Mouse (Mus musculus): ENCODE data around the gene Kng1.
A peak's percentile ranks its signal among the peaks of the same experiment; 100 is the strongest.
"Not testable (repeated sequence)": the region's sequence is repeated elsewhere in the genome, so short reads cannot be mapped to it uniquely, and the experiment has no call there.

The Kng1 gene

DNA sequence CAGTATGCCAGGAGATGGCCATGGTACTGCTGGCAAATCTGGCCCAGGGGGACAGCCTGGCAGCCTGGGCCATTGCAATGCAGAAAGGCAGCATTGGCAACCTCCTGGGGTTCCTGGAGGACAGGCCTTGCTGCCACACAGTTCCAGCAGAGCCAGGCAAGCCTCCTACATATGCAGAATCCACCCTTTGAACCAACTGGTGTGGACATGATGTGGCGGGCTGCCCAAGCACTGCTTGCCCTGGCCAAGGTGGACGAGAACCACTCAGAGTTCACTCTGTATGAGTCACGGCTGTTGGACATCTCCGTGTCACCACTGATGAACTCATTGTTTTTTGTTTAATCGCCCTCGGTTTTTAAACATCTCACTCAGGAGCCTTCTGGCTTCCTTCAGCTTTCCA is 36.5 kb downstream of the Kng1 start:
- no peak for DNase-seq

GRCm38 (mm10) chr16:23095581-23095980 is 37.9 kb downstream of the Kng1 start:
- not testable (repeated sequence) for DNase-seq

- not testable (repeated sequence) for DNase-seq
These were observed 39.2 kb downstream of the Kng1 start for GRCm38 (mm10) chr16:23096886-23097285.

- DNase-seq: not testable (repeated sequence)
These were observed 39.8 kb downstream of the Kng1 start for GRCm38 (mm10) chr16:23097290-23098104.

GRCm38 (mm10) chr16:23098105-23098452 is 40.4 kb downstream of the Kng1 start:
- not testable (repeated sequence) for DNase-seq

DNA sequence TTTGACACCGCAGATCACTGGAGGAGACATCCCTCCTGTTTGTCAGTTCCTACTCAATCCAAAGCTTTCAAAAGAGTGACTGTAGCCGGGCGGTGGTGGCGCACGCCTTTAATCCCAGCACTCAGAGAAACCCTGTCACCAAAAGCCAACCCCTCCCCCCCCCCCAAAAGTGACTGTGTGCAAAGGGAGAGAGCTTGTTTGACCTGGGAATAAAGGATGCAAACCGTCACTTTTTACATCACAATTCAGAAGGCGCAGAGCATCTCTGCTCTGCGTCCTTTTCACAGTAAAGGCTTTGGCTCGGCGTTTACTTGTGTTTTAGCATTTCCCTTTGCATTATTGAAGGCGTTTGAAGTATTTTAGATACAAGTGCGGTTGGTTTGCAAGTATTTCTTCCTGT is 42.0 kb downstream of the Kng1 start:
- no peak for DNase-seq

DNA sequence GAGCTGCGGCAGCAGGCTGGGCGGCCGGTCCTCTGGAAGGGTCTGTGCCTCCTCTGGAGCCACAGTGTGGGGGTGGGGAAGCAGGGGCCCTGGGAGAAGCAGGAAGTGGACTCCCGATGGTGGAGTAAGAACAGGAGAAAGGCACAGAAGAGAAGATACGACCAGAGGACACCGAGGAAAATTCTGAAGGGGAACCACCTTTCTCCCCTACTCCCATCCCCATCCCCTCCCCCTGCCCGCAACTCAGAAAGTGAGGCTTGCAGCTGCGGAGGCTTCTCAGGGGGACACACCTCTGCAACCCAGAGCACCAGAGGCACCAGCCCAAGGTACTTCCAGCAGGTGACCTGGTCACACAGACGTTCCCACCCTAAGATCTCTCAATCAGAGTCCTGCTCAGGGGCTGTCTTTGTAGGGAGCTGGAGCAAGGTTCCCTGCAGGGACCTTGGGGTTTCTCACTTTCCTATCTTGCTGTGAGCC is 42.5 kb downstream of the Kng1 start:
- peak in 1 of 2 experiments; percentile 57 for DNase-seq

DNA sequence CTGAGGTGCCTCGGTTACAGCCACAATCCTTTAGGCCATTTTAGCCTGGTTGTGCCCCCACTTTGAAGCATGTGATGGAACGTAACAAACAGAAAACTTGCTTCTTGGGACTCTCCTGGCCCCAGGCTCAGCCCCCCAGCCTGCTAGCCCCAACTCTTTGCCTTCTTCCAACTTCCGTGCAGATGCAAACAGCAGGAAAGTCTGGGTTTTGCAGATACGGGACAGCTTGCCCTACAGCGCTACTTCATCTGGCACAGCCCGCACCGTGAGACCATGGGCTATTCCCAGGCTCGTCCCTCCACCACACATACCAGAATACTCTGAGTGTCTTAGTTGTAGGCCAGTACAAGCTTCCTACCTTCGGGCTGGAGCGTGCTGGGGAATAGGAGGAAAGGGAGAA is 42.9 kb downstream of the Kng1 start:
- peak in 1 of 2 experiments; percentile 5 for DNase-seq

DNA sequence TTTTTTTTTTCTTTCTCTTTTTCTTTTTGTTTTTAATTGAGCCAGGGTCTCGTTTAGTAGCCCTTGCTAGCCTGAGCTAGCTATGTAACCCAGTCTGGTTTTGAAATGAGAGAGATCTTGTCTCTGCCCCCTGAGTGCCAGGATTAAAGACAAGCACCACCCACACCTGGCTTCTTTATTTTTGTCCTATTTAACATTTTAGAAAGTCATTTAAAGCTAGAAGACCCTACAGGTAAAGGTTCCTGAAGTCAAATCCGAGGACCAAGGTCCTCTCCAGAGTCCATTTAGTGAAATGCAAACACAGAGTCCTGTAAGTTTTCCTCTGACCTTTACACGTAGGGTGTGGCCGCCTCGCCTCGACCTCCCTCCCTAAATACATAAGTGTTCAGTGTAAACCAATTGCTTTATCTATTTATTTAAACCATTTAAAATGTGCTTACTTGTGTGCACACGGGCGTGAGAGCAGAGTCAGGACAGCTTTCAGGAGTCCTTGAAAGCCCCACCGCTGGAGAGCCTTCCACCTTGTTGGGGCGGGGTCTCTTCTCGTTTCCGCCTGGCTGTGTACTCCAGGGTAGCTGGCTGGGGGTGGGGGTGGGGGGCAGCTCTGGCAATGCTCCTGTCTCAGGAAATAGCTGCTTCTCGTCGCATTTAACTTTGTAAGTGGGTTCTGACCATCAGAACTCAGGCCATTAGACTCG is 44.8 kb downstream of the Kng1 start:
- no peak for DNase-seq

DNA sequence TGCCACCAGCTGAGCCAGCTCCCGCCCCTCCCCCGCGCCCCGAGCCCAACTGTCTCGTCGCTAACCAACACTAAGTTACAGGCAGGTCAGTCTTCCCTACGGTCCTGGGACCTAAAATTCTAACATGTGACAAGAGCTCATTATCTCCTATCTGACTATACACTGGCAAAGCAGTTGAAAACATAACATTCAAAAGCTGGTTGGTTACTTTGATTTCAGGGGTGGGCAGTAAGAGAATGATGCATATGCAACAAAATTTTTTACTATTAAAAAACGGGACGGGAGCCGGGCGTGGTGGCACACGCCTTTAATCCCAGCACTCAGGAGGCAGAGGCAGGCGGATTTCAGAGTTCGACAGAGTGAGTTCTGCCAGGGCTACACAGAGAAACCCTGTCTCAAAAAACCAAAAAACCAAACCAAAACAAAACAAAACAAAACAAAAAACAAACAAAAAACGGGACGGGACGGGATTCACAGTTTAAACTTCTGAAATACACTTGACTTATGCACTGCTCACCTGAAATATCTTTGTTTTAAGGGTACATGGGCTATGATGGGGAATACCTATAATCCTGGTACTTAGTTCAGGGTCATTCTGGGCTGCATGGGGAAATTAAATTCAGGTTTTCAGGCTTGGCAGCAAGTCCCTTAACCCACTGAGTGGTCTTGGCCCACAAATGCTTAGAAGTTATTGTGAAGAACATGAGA is 45.5 kb downstream of the Kng1 start:
- peak; percentile 29 to 68 for DNase-seq

- DNase-seq: no peak
These were observed 46.2 kb downstream of the Kng1 start for GRCm38 (mm10) chr16:23103841-23104240.

GRCm38 (mm10) chr16:23106121-23106520 is 48.5 kb downstream of the Kng1 start:
- DNase-seq: no peak

DNA sequence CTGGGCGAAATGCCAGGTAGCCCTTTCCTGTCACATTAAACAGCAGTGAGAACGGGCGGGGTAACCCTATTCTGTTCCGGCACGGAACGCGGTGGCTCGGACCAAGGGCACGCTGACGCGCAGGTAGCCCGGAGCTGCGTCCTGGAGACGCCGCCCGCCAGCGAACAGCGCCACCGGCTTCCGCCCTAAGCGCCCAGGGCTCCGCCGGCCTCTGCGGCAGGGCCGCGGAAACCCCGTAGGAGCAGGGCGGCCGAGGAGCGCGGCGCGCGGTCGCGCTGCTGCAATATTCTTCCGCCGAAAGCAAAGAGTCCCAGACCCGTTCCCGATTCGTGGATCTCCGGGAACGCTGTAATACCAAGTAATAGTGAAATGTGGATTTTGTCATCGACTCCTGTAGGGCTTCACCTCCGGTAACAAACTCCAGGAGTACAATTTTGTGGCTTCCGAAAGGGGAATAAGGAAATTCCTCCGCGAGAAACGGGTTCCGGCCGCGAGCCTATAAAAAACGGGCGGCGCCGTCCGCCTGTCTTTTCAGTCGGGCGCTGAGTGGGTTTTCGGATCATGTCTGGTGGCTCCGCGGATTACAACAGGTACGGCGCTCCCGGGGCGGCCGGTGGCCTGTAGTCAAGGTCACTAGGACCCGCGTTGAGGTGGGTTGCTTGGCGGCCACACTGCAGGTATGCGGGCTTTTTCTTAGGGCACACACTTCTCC is 49.7 kb downstream of the Kng1 start, which contains the start of gene Eif4a2:
Gene Eif4a2 (plus strand): TSS at position 214 of the 712 bp plus-strand sequence.
- DNase-seq: peak; percentile 92 to 96

DNA sequence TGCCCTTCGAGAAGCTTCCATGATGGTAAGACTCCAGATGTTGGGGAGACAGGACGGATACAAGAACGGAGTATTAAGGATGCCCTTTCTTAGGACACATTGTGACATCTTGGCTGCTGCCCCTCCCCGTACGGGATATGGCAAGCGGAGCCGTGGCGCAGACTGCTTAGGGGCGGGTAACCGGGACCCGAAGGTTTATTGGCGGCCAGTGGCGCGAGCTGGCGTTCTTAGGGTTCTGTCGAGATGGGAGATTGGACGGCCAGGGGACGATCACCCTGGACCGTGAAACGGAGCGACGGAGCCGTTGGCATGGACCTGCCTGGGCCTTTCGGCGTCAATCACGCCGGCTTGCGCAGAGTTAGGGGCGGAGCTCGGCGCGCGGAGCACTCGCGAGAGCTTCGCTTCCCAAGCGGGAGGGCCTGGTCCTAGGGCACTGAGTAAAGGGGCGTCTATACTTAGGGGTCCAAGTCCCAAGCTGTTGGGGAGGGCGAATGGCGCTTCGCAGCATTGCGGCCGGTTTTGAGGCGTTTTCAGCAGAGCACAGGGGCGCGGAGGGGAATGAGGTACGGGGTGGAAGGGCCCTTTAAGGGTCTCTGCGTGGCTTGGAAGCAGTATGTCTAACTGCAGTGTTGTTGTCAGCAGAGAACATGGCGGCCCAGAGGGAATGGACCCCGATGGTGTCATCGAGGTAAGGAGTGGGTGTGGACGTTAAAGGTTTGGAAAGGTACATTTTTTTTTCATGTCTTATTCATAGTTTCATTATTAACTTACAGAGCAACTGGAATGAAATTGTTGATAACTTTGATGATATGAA is 50.5 kb downstream of the Kng1 start:
- peak; percentile 82 to 91 for DNase-seq

DNA sequence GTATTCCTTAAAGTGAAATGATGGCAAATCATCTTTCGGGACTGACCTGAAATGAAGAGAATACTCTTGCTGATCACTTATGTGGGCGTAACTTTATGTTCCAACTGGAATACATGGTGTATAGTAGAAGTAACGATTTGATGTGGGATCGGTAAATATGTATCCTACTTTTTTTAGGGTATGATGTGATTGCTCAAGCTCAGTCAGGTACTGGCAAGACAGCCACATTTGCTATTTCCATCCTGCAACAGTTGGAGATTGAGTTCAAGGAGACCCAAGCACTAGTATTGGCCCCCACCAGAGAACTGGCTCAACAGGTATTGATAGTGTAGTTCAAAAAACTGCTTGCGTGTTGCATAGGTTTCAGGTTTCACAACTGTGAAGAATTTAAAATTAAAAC is 51.3 kb downstream of the Kng1 start:
- DNase-seq: no peak

- DNase-seq: no peak
These were observed 52.0 kb downstream of the Kng1 start for GRCm38 (mm10) chr16:23109350-23110280.

- DNase-seq: no peak
These were observed 54.7 kb downstream of the Kng1 start for GRCm38 (mm10) chr16:23112348-23112747.

DNA sequence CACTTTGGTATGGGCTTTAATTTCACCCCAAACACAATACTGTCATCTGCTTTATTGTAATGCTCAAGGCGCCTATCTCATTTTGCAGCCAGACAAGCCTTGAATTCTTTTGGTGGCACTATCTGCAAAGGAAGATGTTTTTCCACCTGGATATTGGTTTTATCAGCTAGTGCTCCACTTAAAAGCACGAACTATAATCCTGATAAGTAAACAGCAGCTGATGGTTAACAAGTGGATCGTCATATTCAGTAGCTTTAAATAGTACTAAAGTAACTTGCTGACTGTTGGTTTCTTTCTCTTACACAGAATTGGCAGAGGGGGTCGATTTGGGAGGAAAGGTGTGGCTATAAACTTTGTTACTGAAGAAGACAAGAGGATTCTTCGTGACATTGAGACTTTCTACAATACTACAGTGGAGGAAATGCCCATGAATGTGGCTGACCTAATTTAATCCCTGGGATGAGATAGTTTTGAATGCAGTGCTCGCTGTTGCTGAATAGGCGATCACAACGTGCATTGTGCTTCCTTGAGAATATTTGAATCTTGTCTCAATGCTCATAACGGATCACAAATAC is 55.3 kb downstream of the Kng1 start:
- no peak for DNase-seq

- DNase-seq: no peak
These were observed 56.2 kb downstream of the Kng1 start for GRCm38 (mm10) chr16:23113903-23114302.
